Mouse (Mus musculus) liver, postnatal 0 days (tissue): ENCODE results near the gene C1qtnf6.

Experiments used
- CTCF ChIP-seq: sonication (generic); IDR thresholded peaks from 2 replicates; pipeline ENCODE4 v1.5.1; 2016; ENCODE audit warnings: antibody characterized with exemption, low read depth
- EP300 ChIP-seq: IDR thresholded peaks from 2 replicates; pipeline ENCODE4 v1.6.1; 2016; ENCODE audit warnings: antibody characterized with exemption, low read depth, mild to moderate bottlenecking

- TF ChIP-seq CTCF (no peak), EP300 (no peak)
Observed at GRCm38 (mm10) chr15:78509297-78509899, 21.8 kb downstream of the C1qtnf6 start.
